Mouse (Mus musculus) hindbrain, embryonic 15.5 days (tissue): ENCODE data around the gene Plekhs1. TPM values are rescaled to one million over a fixed set of nuclear protein-coding genes. Genes with fewer than 3 reads are reported as not detected.
"Not testable (repeated sequence)": the region's sequence is repeated elsewhere in the genome, so short reads cannot be mapped to it uniquely, and the experiment has no call there.

Source experiments
- ATAC-seq: fragments of 200-750 bp; cut with Nextera tagmentation; 2 replicates; pipeline ENCODE4 v1.8.0; 2017; ENCODE audit warnings: low read depth, moderate number of reproducible peaks, moderate TSS enrichment; ENCODE audit not compliant: low FRiP score
- H3K27ac ChIP-seq: fragments of 300-500 bp; sonication (generic); replicated peaks from 2 replicates; pipeline ENCODE4 v1.5.1; 2015; ENCODE audit warnings: mild to moderate bottlenecking, inconsistent platforms
- H3K27me3 ChIP-seq: fragments of 300-500 bp; sonication (generic); 2 replicates; pipeline ENCODE4 v1.6.1; 2015; ENCODE audit warnings: control low read depth, inconsistent platforms
- H3K36me3 ChIP-seq: fragments of 300-500 bp; sonication (generic); 2 replicates; pipeline ENCODE4 v1.6.1; 2015; ENCODE audit warnings: control low read depth, inconsistent platforms
- H3K4me1 ChIP-seq: fragments of 300-500 bp; sonication (generic); replicated peaks from 2 replicates; pipeline ENCODE4 v1.6.1; 2015; ENCODE audit warnings: control low read depth, inconsistent platforms
- H3K4me2 ChIP-seq: fragments of 300-500 bp; sonication (generic); 2 replicates; pipeline ENCODE4 v1.6.1; 2015; ENCODE audit warnings: moderate library complexity, mild to moderate bottlenecking, inconsistent platforms
- H3K4me3 ChIP-seq: fragments of 300-500 bp; sonication (generic); 2 replicates; pipeline ENCODE4 v1.5.1; 2015; ENCODE audit warnings: mild to moderate bottlenecking, inconsistent platforms
- H3K9ac ChIP-seq: fragments of 300-500 bp; sonication (generic); 2 replicates; pipeline ENCODE4 v1.6.1; 2015; ENCODE audit warnings: inconsistent platforms
- H3K9me3 ChIP-seq: fragments of 300-500 bp; sonication (generic); 2 replicates; pipeline ENCODE4 v1.6.1; 2016; ENCODE audit warnings: control low read depth, inconsistent platforms
- WGBS: fragments of 180-500 bp; shearing (Covaris S2); methylation state at CpG from one replicate; pipeline ENCODE4 v1.1.7; 2015; 5-methylcytosine and 5-hydroxymethylcytosine counted together
- polyA plus RNA-seq: library from polyadenylated mRNA; unstranded; fragments of >200 nt; fragmentation: Nextera tagmentation; extraction: Ambion mirVana; gene quantifications from 2 replicates; pipeline ENCODE4 v1.2.1, GENCODE M21; 2015

Gene Plekhs1
- polyA plus RNA-seq, 1 experiment from 2014 or later: 0.30 TPM

- no peak for ATAC-seq
- Histone ChIP-seq H3K9me3 (no peaks in the 10 kb centered on the region), H3K27ac (no peak overlapping the region), H3K4me3 (no peak overlapping the region), H3K36me3 (no peaks in the 10 kb centered on the region), H3K4me1 (peaks cover 23% of the 10 kb centered on the region), H3K27me3 (no peaks in the 10 kb centered on the region), H3K4me2 (no peak overlapping the region), H3K9ac (no peak overlapping the region)
- 91% methylated on average over 7 of the region's 7 CpGs for WGBS
These were observed 25.5 kb downstream of the Plekhs1 start for GRCm38 (mm10) chr19:56486926-56487325.

DNA sequence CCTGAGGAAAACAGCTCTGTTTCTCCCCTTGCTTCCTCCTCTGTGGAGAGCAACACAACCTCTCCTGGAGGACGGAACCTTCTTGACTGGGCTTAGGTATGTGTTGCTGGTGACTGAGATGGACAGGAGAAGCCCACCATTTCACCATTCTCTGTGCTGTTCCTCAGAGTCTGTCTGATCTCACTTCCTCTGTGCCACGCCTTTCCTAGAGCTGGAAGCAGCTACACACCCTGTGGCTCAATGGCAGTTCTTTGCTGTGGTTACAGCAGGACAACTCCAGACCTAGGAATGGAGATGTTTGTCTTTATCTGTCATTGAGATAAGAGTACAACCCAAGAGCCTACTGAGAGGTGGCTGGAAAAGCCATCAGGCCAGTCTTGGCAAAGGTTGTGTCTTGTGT lies 25.9 kb downstream of the Plekhs1 start:
- 97% methylated on average over 2 of the region's 2 CpGs for WGBS
- H3K4me2 ChIP-seq: no peak overlapping the region
- H3K4me3 ChIP-seq: no peak overlapping the region
- no peaks in the 10 kb centered on the region for H3K36me3 ChIP-seq
- H3K9me3 ChIP-seq: no peaks in the 10 kb centered on the region
- H3K4me1 ChIP-seq: peaks cover 23% of the 10 kb centered on the region
- no peak overlapping the region for H3K9ac ChIP-seq
- ATAC-seq: no peak
- H3K27ac ChIP-seq: no peak overlapping the region
- no peaks in the 10 kb centered on the region for H3K27me3 ChIP-seq

- Histone ChIP-seq H3K36me3 (no peaks in the 10 kb centered on the region), H3K27ac (no peak overlapping the region), H3K27me3 (no peaks in the 10 kb centered on the region), H3K9ac (no peak overlapping the region), H3K4me3 (no peak overlapping the region), H3K4me1 (peaks cover 19% of the 10 kb centered on the region), H3K9me3 (no peaks in the 10 kb centered on the region), H3K4me2 (no peak overlapping the region)
- 79% methylated on average over 6 of the region's 6 CpGs for WGBS
- ATAC-seq: no peak
These were observed 28.2 kb downstream of the Plekhs1 start for GRCm38 (mm10) chr19:56489601-56490000.

GRCm38 (mm10) chr19:56494157-56494556 lies 32.7 kb downstream of the Plekhs1 start:
- not testable (repeated sequence) for H3K27me3 ChIP-seq, H3K9me3 ChIP-seq, H3K4me3 ChIP-seq, H3K9ac ChIP-seq, H3K4me2 ChIP-seq, H3K27ac ChIP-seq, H3K36me3 ChIP-seq, ATAC-seq, H3K4me1 ChIP-seq
- no CpG with 5 or more reads among the region's 2 CpGs for WGBS

- not testable (repeated sequence) for H3K4me2 ChIP-seq, H3K9me3 ChIP-seq, H3K4me1 ChIP-seq, H3K36me3 ChIP-seq, H3K27me3 ChIP-seq, H3K4me3 ChIP-seq, ATAC-seq, H3K9ac ChIP-seq, H3K27ac ChIP-seq
- no CpG with 5 or more reads among the region's 5 CpGs for WGBS
These were observed 41.6 kb downstream of the Plekhs1 start for GRCm38 (mm10) chr19:56503069-56503468.

DNA sequence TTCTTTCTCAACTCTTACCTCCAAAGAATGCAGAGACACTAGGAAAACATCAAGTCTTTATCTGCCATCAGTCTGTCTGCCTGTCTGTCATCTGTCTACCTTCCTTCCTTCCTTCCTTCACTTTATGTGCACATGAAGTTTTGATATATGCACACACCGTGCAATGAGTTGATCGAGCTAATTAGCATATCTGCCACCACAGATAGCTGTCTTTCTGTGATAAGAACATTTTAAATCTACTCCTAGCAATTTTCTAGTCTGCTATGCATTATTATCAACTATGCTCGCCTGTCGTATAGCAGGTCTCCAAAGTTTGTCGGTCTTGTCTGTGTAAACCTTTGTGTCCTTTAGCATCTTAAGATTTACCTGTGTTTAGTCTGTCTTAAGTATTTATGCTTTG lies 42.1 kb downstream of the Plekhs1 start:
- H3K4me3 ChIP-seq, H3K9me3 ChIP-seq, H3K4me2 ChIP-seq, ATAC-seq, H3K36me3 ChIP-seq, H3K27ac ChIP-seq, H3K27me3 ChIP-seq, H3K4me1 ChIP-seq, H3K9ac ChIP-seq: not testable (repeated sequence)
- no CpG with 5 or more reads among the region's 5 CpGs for WGBS

GRCm38 (mm10) chr19:56511207-56511606 lies 49.8 kb downstream of the Plekhs1 start:
- H3K9ac ChIP-seq, H3K27me3 ChIP-seq, H3K4me2 ChIP-seq, H3K36me3 ChIP-seq, H3K27ac ChIP-seq, H3K9me3 ChIP-seq, H3K4me3 ChIP-seq, ATAC-seq, H3K4me1 ChIP-seq: not testable (repeated sequence)
- WGBS: no CpG with 5 or more reads among the region's 4 CpGs

DNA sequence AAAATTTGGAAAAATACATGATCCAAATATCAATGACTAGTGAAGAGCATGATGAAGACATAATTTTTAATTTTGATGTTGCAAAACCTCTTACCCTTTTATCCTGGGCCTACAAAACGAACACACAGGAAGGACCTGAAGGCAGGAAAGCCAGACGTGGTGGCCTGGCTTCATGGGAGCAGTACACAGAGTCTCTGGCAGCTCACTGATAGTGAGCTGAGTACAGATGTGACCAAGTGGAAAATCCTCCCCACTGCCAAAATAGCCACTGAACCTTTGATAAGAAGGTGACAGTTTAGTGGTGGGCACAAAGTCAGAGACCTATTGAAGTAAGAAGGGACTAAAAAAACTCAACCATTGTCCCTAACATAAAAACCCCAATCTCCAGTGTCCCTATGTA lies 52.1 kb downstream of the Plekhs1 start:
- H3K27me3 ChIP-seq, H3K36me3 ChIP-seq, H3K27ac ChIP-seq, H3K4me1 ChIP-seq, H3K4me2 ChIP-seq, H3K9me3 ChIP-seq, H3K9ac ChIP-seq, H3K4me3 ChIP-seq, ATAC-seq: not testable (repeated sequence)
- no CpG with 5 or more reads among the region's 2 CpGs for WGBS

DNA sequence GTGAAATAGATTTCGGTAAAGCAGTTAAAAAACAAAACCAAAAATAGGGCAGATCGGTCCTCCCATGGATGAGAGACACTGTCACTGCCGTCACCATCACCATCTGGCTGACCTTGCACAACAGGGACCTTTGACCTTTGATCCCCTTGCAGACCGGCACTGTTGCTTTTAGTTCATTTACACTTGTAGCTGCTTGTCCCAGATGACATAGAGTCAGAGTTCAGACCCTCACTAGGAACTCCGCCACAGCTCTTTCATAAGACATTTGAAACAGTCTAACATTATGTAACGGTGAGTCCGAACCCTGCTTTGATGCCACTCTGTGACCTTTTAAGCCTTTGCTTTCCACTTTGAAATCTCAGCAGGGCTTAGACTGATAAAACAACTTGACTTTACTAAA lies 58.0 kb downstream of the Plekhs1 start:
- ATAC-seq, H3K27me3 ChIP-seq, H3K4me2 ChIP-seq, H3K9ac ChIP-seq, H3K36me3 ChIP-seq, H3K27ac ChIP-seq, H3K4me1 ChIP-seq, H3K4me3 ChIP-seq, H3K9me3 ChIP-seq: not testable (repeated sequence)
- WGBS: no CpG with 5 or more reads among the region's 7 CpGs

DNA sequence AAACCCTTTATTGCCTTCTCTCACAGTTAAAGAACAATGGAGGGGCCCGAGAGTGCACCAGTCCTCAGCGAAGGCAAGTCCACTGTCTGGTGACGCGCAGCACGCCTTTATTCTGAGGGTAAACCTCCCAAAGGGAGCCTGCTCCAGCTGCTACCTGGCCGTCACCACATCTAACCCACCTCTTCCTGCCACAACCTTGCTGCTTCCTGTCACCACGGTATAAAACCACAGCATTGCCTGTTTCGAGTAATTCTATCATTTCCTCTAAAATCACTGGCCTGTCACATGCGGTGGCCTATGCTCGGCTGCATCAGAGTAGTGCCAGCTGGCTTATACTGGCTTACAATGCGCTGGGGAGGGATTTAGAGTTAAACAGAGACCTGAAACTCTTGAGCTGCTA lies 69.1 kb downstream of the Plekhs1 start:
- not testable (repeated sequence) for H3K4me1 ChIP-seq, H3K4me3 ChIP-seq, H3K27ac ChIP-seq, ATAC-seq, H3K36me3 ChIP-seq, H3K9ac ChIP-seq, H3K27me3 ChIP-seq, H3K4me2 ChIP-seq, H3K9me3 ChIP-seq
- WGBS: no CpG with 5 or more reads among the region's 11 CpGs

- Histone ChIP-seq H3K27ac (no peak overlapping the region), H3K36me3 (no peaks in the 10 kb centered on the region), H3K4me3 (no peak overlapping the region), H3K27me3 (no peaks in the 10 kb centered on the region), H3K9ac (no peak overlapping the region), H3K9me3 (no peaks in the 10 kb centered on the region), H3K4me2 (no peak overlapping the region), H3K4me1 (no peaks in the 10 kb centered on the region)
- no peak for ATAC-seq
- WGBS: 96% methylated on average over 12 of the region's 12 CpGs
These were observed 69.8 kb downstream of the Plekhs1 start for GRCm38 (mm10) chr19:56531251-56531650.

- H3K4me2 ChIP-seq: no peak overlapping the region
- H3K9ac ChIP-seq: no peak overlapping the region
- 94% methylated on average over 14 of the region's 14 CpGs for WGBS
- H3K36me3 ChIP-seq: 0 out of 2 replicates have a peak, but pooled peaks cover 3% of the 10 kb centered on the region
- H3K9me3 ChIP-seq: no peaks in the 10 kb centered on the region
- no peak overlapping the region for H3K4me3 ChIP-seq
- H3K27ac ChIP-seq: no peak overlapping the region
- no peaks in the 10 kb centered on the region for H3K27me3 ChIP-seq
- ATAC-seq: no peak
- no peaks in the 10 kb centered on the region for H3K4me1 ChIP-seq
These were observed 72.0 kb downstream of the Plekhs1 start for GRCm38 (mm10) chr19:56533291-56534071.

GRCm38 (mm10) chr19:56534337-56534736 lies 72.9 kb downstream of the Plekhs1 start:
- H3K9me3 ChIP-seq: no peaks in the 10 kb centered on the region
- no peaks in the 10 kb centered on the region for H3K27me3 ChIP-seq
- no peak overlapping the region for H3K27ac ChIP-seq
- H3K4me3 ChIP-seq: no peak overlapping the region
- ATAC-seq: no peak
- no peaks in the 10 kb centered on the region for H3K4me1 ChIP-seq
- no peak overlapping the region for H3K9ac ChIP-seq
- 0 out of 2 replicates have a peak, but pooled peaks cover 3% of the 10 kb centered on the region for H3K36me3 ChIP-seq
- 80% methylated on average over 3 of the region's 3 CpGs for WGBS
- no peak overlapping the region for H3K4me2 ChIP-seq
